Mouse (Mus musculus): ENCODE measurements at regions not wholly inside any gene's neighbourhood (a gene's known extent, or its start where the extent isn't known, plus 50 kb on each side); places are given as distances from the start of the nearest gene placed in this dataset.

DNA sequence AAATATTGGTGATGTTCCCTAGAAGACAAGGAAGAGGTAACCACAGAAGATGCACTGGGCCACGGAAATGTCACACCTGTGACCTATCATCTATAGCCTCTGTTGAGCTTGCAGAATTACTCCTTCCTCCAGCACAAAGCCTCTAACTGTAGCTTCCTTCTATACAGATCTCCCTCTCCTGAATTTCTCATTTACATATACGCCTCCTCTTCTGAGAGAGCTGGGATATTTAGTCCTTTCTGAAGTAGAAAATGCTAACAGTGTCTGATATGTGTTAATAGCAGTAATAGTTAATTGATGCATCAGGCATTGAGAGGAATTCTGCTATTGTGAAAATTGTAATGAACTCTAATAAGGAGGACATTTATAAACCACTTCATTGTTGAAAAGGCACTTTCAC is 385.8 kb upstream of the Cited2 start:
- no peak for TF ChIP-seq CTCF (IDR thresholded peaks at IDR 0.05; ENCODE audit: low read depth)
- no peak for TF ChIP-seq EP300 (IDR thresholded peaks at IDR 0.05; ENCODE audit: low read depth)

Measured in liver, postnatal 0 days (tissue).